Mouse (Mus musculus): Measurements from ENCODE around the gene Myh10. TPM values are rescaled to one million over a fixed set of nuclear protein-coding genes. Genes with fewer than 3 reads are reported as not detected.

Myh10 gene
- polyA plus RNA-seq, 1 experiment from 2014 or later, result 179 TPM

GRCm38 (mm10) chr11:68706524-68707429 is 15.4 kb downstream of the Myh10 start:
- Histone ChIP-seq H3K27ac (ENCODE audit: low read depth) (no peak overlapping the region), H3K36me3 (ENCODE audit: insufficient read depth) (peaks cover 55% of the 10 kb centered on the region), H3K27me3 (ENCODE audit: insufficient read depth, low read length) (no peaks in the 10 kb centered on the region), H3K9ac (no peak overlapping the region), H3K4me2 (no peak overlapping the region), H3K4me1 (ENCODE audit: insufficient read depth) (no peaks in the 10 kb centered on the region), H3K4me3 (ENCODE audit: low read depth, low read length) (no peak overlapping the region), H3K9me3 (ENCODE audit: low read depth, low read length) (no peaks in the 10 kb centered on the region)
- no peak for TF ChIP-seq CTCF (IDR thresholded peaks at IDR 0.05; ENCODE audit: low read depth)
- WGBS, result 65% methylated on average over 9 of the region's 9 CpGs
- DNase-seq (peak; percentile 35), ATAC-seq (ENCODE audit: insufficient read depth) (no peak)

- Histone ChIP-seq H3K4me3 (ENCODE audit: low read depth, low read length) (no peak overlapping the region), H3K4me2 (no peak overlapping the region), H3K36me3 (ENCODE audit: insufficient read depth) (peaks cover 42% of the 10 kb centered on the region), H3K27ac (ENCODE audit: low read depth) (no peak overlapping the region), H3K9me3 (ENCODE audit: low read depth, low read length) (no peaks in the 10 kb centered on the region), H3K9ac (no peak overlapping the region), H3K27me3 (ENCODE audit: insufficient read depth, low read length) (no peaks in the 10 kb centered on the region), H3K4me1 (ENCODE audit: insufficient read depth) (no peaks in the 10 kb centered on the region)
- ATAC-seq (ENCODE audit: insufficient read depth) (no peak), DNase-seq (no peak)
- 52% methylated on average over 5 of the region's 5 CpGs for WGBS
- no peak for TF ChIP-seq CTCF (IDR thresholded peaks at IDR 0.05; ENCODE audit: low read depth)
Measured at GRCm38 (mm10) chr11:68707881-68708582, 16.7 kb downstream of the Myh10 start.

- H3K4me3 ChIP-seq (ENCODE audit: low read depth, low read length), result no peak overlapping the region
- no peaks in the 10 kb centered on the region for H3K27me3 ChIP-seq (ENCODE audit: insufficient read depth, low read length)
- DNase-seq (no peak), ATAC-seq (ENCODE audit: insufficient read depth) (no peak)
- no peak overlapping the region for H3K4me2 ChIP-seq
- no peaks in the 10 kb centered on the region for H3K9me3 ChIP-seq (ENCODE audit: low read depth, low read length)
- H3K36me3 ChIP-seq (ENCODE audit: insufficient read depth), result peaks cover 37% of the 10 kb centered on the region
- TF ChIP-seq CTCF (IDR thresholded peaks at IDR 0.05; ENCODE audit: low read depth), result no peak
- H3K4me1 ChIP-seq (ENCODE audit: insufficient read depth), result 0 out of 2 replicates have a peak, but pooled peaks cover 3% of the 10 kb centered on the region
- H3K27ac ChIP-seq (ENCODE audit: low read depth), result no peak overlapping the region
- no peak overlapping the region for H3K9ac ChIP-seq
- 76% methylated on average over 4 of the region's 4 CpGs for WGBS
Measured at GRCm38 (mm10) chr11:68716167-68716566, 24.8 kb downstream of the Myh10 start.

- Histone ChIP-seq H3K36me3 (ENCODE audit: insufficient read depth) (peaks cover 48% of the 10 kb centered on the region), H3K27ac (ENCODE audit: low read depth) (no peak overlapping the region), H3K9ac (no peak overlapping the region), H3K4me1 (ENCODE audit: insufficient read depth) (0 out of 2 replicates have a peak, but pooled peaks cover 3% of the 10 kb centered on the region), H3K4me2 (no peak overlapping the region), H3K9me3 (ENCODE audit: low read depth, low read length) (no peaks in the 10 kb centered on the region), H3K27me3 (ENCODE audit: insufficient read depth, low read length) (no peaks in the 10 kb centered on the region), H3K4me3 (ENCODE audit: low read depth, low read length) (no peak overlapping the region)
- no peak for ATAC-seq (ENCODE audit: insufficient read depth)
- DNase-seq, result no peak
- 60% methylated on average over 16 of the region's 16 CpGs for WGBS
- no peak for TF ChIP-seq CTCF (IDR thresholded peaks at IDR 0.05; ENCODE audit: low read depth)
Measured at GRCm38 (mm10) chr11:68717171-68717840, 25.9 kb downstream of the Myh10 start.

GRCm38 (mm10) chr11:68719096-68719648 is 27.8 kb downstream of the Myh10 start:
- Histone ChIP-seq H3K4me2 (no peak overlapping the region), H3K4me3 (ENCODE audit: low read depth, low read length) (no peak overlapping the region), H3K27me3 (ENCODE audit: insufficient read depth, low read length) (no peaks in the 10 kb centered on the region), H3K9me3 (ENCODE audit: low read depth, low read length) (no peaks in the 10 kb centered on the region), H3K27ac (ENCODE audit: low read depth) (0 out of 2 replicates have a peak overlapping the region, but pooled peaks have one; percentile 18), H3K4me1 (ENCODE audit: insufficient read depth) (0 out of 2 replicates have a peak, but pooled peaks cover 3% of the 10 kb centered on the region), H3K9ac (no peak overlapping the region), H3K36me3 (ENCODE audit: insufficient read depth) (peaks cover 57% of the 10 kb centered on the region)
- no peak for TF ChIP-seq CTCF (IDR thresholded peaks at IDR 0.05; ENCODE audit: low read depth)
- no peak for ATAC-seq (ENCODE audit: insufficient read depth)
- WGBS, result 82% methylated on average over 4 of the region's 4 CpGs
- DNase-seq, result peak; percentile 62

- ATAC-seq (ENCODE audit: insufficient read depth) (no peak), DNase-seq (no peak)
- Histone ChIP-seq H3K4me3 (ENCODE audit: low read depth, low read length) (no peak overlapping the region), H3K4me2 (no peak overlapping the region), H3K36me3 (ENCODE audit: insufficient read depth) (peaks cover 55% of the 10 kb centered on the region), H3K27me3 (ENCODE audit: insufficient read depth, low read length) (no peaks in the 10 kb centered on the region), H3K9ac (no peak overlapping the region), H3K9me3 (ENCODE audit: low read depth, low read length) (no peaks in the 10 kb centered on the region), H3K27ac (ENCODE audit: low read depth) (no peak overlapping the region), H3K4me1 (ENCODE audit: insufficient read depth) (0 out of 2 replicates have a peak, but pooled peaks cover 3% of the 10 kb centered on the region)
- TF ChIP-seq CTCF (IDR thresholded peaks at IDR 0.05; ENCODE audit: low read depth), result no peak
- WGBS, result 83% methylated on average over 5 of the region's 5 CpGs
Measured at GRCm38 (mm10) chr11:68719774-68720173, 28.4 kb downstream of the Myh10 start.

Measured in lung, embryonic 14.5 days (tissue).